Mouse (Mus musculus) monocyte, adult 2 months (primary cell): ENCODE results near the gene A630023A22Rik.

Experiments used
- DNase-seq, 2 experiments: peaks; one replicate each; pipeline ENCODE4 v3.0.0; 2022; ENCODE audit warnings: low spot score in 2 of 2, low read depth in 1 of 2

Gene A630023A22Rik

DNA sequence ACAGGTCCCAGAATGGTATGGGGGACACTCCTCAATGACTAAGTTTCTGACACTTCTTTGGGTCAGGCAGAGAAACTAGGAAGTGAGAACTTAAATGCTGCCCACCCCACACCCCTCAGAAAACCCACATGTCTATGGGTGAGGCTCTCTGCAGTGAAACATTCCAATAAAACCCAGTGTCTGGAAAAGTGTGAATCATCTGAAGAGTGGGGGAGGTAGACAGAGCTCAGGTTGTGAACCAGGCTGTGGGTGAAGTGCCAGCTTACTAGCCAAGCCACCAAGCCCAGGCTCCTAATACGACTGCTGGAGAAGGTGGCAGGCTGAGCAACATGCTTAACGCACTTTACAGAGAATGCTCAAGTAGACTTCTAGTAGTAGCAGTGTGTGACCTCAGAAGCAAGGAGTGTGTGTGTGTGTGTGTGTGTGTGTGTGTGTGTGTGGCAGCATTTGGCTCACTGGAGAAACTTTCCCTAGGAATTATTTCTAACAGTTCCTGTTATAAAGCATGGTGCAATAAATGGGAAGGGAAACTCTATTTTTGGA, 14.6 kb downstream of the A630023A22Rik start:
- no peak for DNase-seq

- no peak for DNase-seq
Measured at GRCm38 (mm10) chr14:34086806-34087205, 15.7 kb downstream of the A630023A22Rik start.

DNA sequence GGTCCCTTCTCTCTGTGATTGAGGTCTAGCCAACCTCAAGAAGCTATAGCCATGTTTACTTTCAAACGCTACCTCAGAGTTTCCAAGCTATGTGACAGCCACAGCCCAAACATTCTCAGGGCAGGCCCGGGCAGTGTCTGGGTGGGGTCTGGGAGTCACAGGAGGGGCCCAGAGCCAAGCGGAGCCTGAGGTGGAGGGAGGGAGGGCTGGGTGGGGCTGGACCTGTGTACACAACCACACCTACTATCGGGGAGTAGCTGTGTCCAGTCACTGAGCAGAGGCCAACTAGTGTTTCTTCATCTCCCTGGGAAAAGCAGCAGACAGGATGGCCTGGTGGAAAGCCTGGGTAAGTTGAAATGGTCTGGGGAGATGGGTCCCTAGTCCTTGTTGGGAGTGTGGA, 16.8 kb downstream of the A630023A22Rik start, which contains the start of gene Anxa8:
TSS of gene Anxa8 (plus strand) at position 251 of the 400 bp plus-strand sequence.
- DNase-seq = no peak

- DNase-seq = peak in 1 of 2 experiments; percentile 14
Measured at GRCm38 (mm10) chr14:34080321-34080997, 22.1 kb downstream of the A630023A22Rik start.

DNA sequence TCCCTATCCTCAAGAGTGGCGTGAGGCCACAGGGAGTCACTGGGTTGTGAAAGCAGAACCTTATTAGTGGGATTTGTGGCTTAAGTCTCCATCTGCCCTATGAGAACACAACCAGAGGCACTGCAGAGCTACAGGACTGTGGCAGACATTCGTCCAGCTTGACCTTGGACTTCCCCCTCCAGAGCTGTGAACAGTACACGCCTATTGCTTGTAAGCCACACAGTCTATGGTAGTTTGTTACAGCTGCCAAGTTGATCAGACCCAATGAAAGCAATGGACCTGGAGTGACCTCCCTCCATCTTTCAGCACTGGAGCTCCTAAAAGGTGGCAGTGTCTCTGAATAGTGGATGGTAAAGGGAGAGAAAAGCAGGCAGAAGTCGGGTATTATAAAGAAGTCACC, 24.3 kb downstream of the A630023A22Rik start:
- DNase-seq = no peak

DNA sequence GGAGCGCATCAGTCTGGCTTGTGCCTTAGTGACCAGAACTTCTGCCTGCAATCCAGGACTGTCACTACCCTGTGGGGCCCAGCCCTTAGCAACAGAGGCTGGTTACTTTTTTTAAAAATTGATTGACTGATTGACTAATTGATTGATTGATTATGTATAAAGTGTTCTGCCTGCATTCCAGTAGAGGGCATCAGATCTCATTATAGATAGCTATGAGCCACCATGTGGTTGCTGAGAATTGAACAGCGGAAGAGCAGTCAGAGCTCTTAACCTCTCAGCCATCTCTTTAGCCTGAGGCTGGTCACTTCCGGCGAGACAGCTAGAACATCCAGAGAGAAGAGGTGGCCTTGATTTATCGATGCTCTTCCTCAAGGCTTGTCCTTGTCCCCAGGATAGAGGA, 25.3 kb downstream of the A630023A22Rik start:
- DNase-seq = no peak

GRCm38 (mm10) chr14:34075346-34075745, 27.2 kb downstream of the A630023A22Rik start:
- no peak for DNase-seq

DNA sequence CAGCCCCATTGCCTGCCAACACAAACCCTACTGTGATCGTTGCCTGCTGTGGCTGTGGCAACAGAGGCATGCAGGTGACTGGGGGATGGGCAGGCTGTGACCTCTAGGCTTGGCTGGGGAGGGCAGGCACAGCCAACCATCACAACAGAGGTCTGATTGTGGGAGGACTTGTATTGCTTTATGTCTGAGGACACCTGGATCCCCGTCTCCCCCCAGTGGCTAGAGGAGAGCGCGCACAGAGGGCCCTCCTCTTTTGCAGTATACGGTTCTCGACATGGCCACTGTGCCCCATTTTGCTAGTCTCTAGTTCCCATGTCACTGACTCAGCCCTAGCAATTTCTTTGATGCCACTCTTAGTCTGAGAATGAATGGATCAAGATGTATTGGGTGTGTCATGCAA, 30.9 kb downstream of the A630023A22Rik start:
- no peak for DNase-seq

GRCm38 (mm10) chr14:34052516-34052915, 50.0 kb downstream of the A630023A22Rik start, which contains the start of gene Antxrl:
TSS of gene Antxrl (plus strand) at chr14:34052707.
- no peak for DNase-seq

- DNase-seq = no peak
Measured at GRCm38 (mm10) chr14:34050101-34050779, 52.3 kb downstream of the A630023A22Rik start.

DNA sequence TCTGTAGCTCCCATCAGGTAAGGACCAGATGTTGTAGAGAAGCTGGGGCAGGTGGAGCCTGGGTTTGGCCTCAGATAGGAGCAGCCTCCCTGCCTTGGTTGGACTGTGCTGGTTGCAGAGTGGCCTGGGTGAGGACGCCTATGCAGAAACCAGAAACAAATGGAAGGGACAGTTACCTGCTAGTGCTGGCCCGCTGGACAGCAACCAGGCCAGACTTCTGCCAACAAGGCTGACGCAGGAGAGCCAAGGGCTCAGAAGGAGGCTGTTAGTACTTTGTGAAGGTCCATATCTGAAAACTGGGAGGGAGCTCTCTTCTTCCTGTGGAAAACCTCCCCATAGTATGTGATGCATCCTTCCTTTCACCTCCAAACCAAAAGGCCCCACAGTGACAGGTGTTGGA, 59.2 kb downstream of the A630023A22Rik start:
- no peak for DNase-seq

- DNase-seq = no peak
Measured at GRCm38 (mm10) chr14:34041241-34041640, 61.3 kb downstream of the A630023A22Rik start.

- DNase-seq = no peak
Measured at GRCm38 (mm10) chr14:34033841-34034610, 68.5 kb downstream of the A630023A22Rik start.

- no peak for DNase-seq
Measured at GRCm38 (mm10) chr14:34026710-34027109, 75.8 kb downstream of the A630023A22Rik start.

- no peak for DNase-seq
Measured at GRCm38 (mm10) chr14:34016938-34017337, 85.6 kb downstream of the A630023A22Rik start.

- DNase-seq = no peak
Measured at GRCm38 (mm10) chr14:34016381-34016780, 86.2 kb downstream of the A630023A22Rik start, which contains the start of gene Gm5460. TSS of gene Gm5460 (plus strand) at chr14:34016758.

GRCm38 (mm10) chr14:34015063-34015462, 87.5 kb downstream of the A630023A22Rik start, which contains the start of gene Gm30083:
TSS of gene Gm30083 (minus strand) at chr14:34015182.
- DNase-seq = no peak

GRCm38 (mm10) chr14:34002358-34002757, 100.2 kb downstream of the A630023A22Rik start:
- DNase-seq = no peak

DNA sequence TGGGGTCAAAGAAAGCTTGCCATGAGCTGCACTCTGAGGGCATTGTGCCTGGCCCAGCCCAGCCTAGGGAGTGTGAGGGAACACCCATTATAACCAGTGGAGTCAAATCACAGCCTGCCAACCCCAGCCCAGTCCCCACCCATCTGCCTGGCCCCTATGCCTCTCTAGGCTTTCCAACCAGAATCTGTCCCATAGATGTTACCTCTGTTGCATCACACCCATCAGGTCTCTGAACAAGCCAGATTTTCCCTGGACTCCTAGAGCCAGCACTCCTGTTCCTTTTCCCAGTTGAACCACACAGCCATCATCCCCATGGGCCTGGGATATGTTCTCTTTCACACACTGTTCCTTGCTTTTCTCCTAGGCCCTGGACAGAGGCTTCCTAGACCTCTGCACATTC, 101.1 kb downstream of the A630023A22Rik start:
- no peak for DNase-seq
